Mouse (Mus musculus): ENCODE results near the gene Slamf1. TPM values are rescaled to one million over a fixed set of nuclear protein-coding genes. Genes with fewer than 3 reads are reported as not detected.

Gene Slamf1
- total and polyA plus RNA-seq, 2 experiments from 2014 or later, result 0.11 to 0.19 TPM

DNA sequence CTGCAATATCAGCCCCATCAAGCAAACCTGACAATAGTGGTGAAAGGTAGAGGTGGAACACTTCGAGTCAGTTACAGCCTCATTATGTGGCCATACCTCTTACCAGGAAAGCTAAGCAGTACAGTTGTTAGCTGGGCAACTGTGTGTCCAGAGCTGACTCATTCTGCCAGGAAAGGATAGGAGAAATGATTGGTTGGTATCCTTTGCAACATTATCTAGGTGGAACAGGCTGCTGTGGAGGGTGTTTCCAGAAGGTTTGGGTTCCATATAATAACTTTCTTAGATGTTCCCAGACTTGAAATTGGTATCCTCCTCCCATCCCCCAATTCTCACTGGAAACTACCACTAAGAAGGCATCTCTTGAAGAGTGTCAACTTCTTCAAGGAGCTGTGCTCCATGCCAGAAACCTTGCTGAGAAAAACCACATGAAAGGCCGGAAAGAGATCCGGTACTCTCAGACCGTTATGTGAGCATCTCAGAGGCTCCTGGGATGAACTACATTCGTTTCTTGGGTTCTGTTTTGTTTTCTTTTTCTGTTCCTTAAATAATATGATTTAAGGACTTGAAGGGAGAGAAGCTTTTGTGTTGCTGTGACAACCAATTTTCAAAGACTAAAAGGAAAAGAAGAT is 15.5 kb downstream of the Slamf1 start:
- WGBS, result 79% methylated on average over 5 of the region's 5 CpGs
- Histone ChIP-seq H3K9ac (replicated peaks; ENCODE audit: low read length, poor library complexity, severe bottlenecking) (no peak overlapping the region), H3K27ac (ENCODE audit: low read depth, low read length) (no peak overlapping the region), H3K36me3 (ENCODE audit: insufficient read depth, low read length) (no peaks in the 10 kb centered on the region), H3K4me2 (ENCODE audit: low read depth, low read length, poor library complexity, severe bottlenecking) (no peak overlapping the region), H3K27me3 (ENCODE audit: insufficient read depth, low read length) (no peaks in the 10 kb centered on the region), H3K4me3 (ENCODE audit: low read depth, low read length) (no peak overlapping the region), H3K9me3 (ENCODE audit: low read length) (no peaks in the 10 kb centered on the region), H3K4me1 (ENCODE audit: insufficient read depth, low read length) (no peaks in the 10 kb centered on the region)
- TF ChIP-seq CTCF (IDR thresholded peaks at IDR 0.05), result no peak
- ATAC-seq (ENCODE audit: low FRiP score) (no peak), DNase-seq (ENCODE audit: low spot score) (no peak)

GRCm38 (mm10) chr1:171785871-171786270 is 18.9 kb downstream of the Slamf1 start:
- DNase-seq (ENCODE audit: low spot score), result no peak
- Histone ChIP-seq H3K9ac (replicated peaks; ENCODE audit: low read length, poor library complexity, severe bottlenecking) (no peak overlapping the region), H3K4me1 (ENCODE audit: insufficient read depth, low read length) (no peaks in the 10 kb centered on the region), H3K4me2 (ENCODE audit: low read depth, low read length, poor library complexity, severe bottlenecking) (no peak overlapping the region), H3K36me3 (ENCODE audit: insufficient read depth, low read length) (no peaks in the 10 kb centered on the region), H3K27ac (ENCODE audit: low read depth, low read length) (no peak overlapping the region), H3K27me3 (ENCODE audit: insufficient read depth, low read length) (no peaks in the 10 kb centered on the region), H3K4me3 (ENCODE audit: low read depth, low read length) (no peak overlapping the region), H3K9me3 (ENCODE audit: low read length) (no peaks in the 10 kb centered on the region)
- TF ChIP-seq CTCF (IDR thresholded peaks at IDR 0.05), result no peak
- 94% methylated on average over 1 of the region's 1 CpGs for WGBS
- ATAC-seq (ENCODE audit: low FRiP score), result no peak

- ATAC-seq (ENCODE audit: low FRiP score) (no peak), DNase-seq (ENCODE audit: low spot score) (no peak)
- no peaks in the 10 kb centered on the region for H3K4me1 ChIP-seq (ENCODE audit: insufficient read depth, low read length)
- WGBS, result 71% methylated on average over 6 of the region's 6 CpGs
- no peak overlapping the region for H3K9ac ChIP-seq (replicated peaks; ENCODE audit: low read length, poor library complexity, severe bottlenecking)
- no peaks in the 10 kb centered on the region for H3K27me3 ChIP-seq (ENCODE audit: insufficient read depth, low read length)
- no peak overlapping the region for H3K4me3 ChIP-seq (ENCODE audit: low read depth, low read length)
- no peak overlapping the region for H3K4me2 ChIP-seq (ENCODE audit: low read depth, low read length, poor library complexity, severe bottlenecking)
- H3K27ac ChIP-seq (ENCODE audit: low read depth, low read length), result no peak overlapping the region
- H3K36me3 ChIP-seq (ENCODE audit: insufficient read depth, low read length), result no peaks in the 10 kb centered on the region
- no peaks in the 10 kb centered on the region for H3K9me3 ChIP-seq (ENCODE audit: low read length)
- TF ChIP-seq CTCF (IDR thresholded peaks at IDR 0.05), result peak; percentile 16; the same call in 1 of the 2 replicates
These were observed 20.5 kb downstream of the Slamf1 start for GRCm38 (mm10) chr1:171787281-171788015.

DNA sequence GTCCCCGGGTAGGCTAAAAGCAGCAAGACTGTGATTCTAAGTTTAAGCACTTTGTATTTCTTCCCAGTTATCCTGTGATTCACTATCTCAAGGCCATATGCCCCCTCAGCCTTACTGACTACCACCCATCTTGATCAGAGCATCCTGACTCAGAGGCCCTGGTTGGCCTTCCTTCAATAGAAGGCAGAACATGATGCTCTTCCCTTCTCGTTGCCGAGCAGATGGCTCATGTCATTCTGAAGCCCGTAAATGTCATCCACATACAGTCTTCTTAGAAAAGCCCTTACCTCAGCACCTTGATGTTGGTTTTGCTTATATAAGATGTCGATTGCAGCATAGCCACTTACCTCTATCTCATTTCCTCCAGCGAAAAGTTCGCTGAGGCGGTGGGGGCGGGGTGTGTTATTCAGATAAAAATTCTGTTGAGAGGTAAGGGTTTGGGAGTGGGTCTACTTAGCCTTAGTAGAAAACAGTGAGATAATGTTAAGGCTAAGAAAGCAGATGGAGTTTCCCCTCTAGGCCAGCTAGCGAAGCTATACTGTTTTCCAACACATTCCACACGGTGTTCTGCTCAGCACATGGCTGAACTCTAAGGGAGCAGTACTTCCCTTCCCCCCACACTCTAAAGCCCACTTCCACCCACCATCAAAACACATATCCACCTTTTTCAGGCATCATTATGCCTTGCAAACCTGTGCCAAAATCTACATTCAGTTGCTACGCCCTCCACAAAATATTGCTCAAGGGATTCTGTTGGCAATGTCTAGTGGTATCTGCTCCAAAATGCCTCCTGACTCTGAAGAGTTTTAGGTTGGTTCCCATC is 21.7 kb downstream of the Slamf1 start:
- Histone ChIP-seq H3K27ac (ENCODE audit: low read depth, low read length) (no peak overlapping the region), H3K4me2 (ENCODE audit: low read depth, low read length, poor library complexity, severe bottlenecking) (no peak overlapping the region), H3K4me3 (ENCODE audit: low read depth, low read length) (no peak overlapping the region), H3K9ac (replicated peaks; ENCODE audit: low read length, poor library complexity, severe bottlenecking) (no peak overlapping the region), H3K36me3 (ENCODE audit: insufficient read depth, low read length) (no peaks in the 10 kb centered on the region), H3K27me3 (ENCODE audit: insufficient read depth, low read length) (no peaks in the 10 kb centered on the region), H3K9me3 (ENCODE audit: low read length) (no peaks in the 10 kb centered on the region), H3K4me1 (ENCODE audit: insufficient read depth, low read length) (no peaks in the 10 kb centered on the region)
- TF ChIP-seq CTCF (IDR thresholded peaks at IDR 0.05), result no peak
- WGBS, result 91% methylated on average over 12 of the region's 12 CpGs
- DNase-seq (ENCODE audit: low spot score), result no peak
- no peak for ATAC-seq (ENCODE audit: low FRiP score)

GRCm38 (mm10) chr1:171789407-171789806 is 22.5 kb downstream of the Slamf1 start:
- Histone ChIP-seq H3K4me2 (ENCODE audit: low read depth, low read length, poor library complexity, severe bottlenecking) (no peak overlapping the region), H3K27me3 (ENCODE audit: insufficient read depth, low read length) (no peaks in the 10 kb centered on the region), H3K36me3 (ENCODE audit: insufficient read depth, low read length) (no peaks in the 10 kb centered on the region), H3K27ac (ENCODE audit: low read depth, low read length) (no peak overlapping the region), H3K9me3 (ENCODE audit: low read length) (no peaks in the 10 kb centered on the region), H3K4me3 (ENCODE audit: low read depth, low read length) (no peak overlapping the region), H3K9ac (replicated peaks; ENCODE audit: low read length, poor library complexity, severe bottlenecking) (no peak overlapping the region), H3K4me1 (ENCODE audit: insufficient read depth, low read length) (no peaks in the 10 kb centered on the region)
- WGBS, result 78% methylated on average over 3 of the region's 3 CpGs
- no peak for DNase-seq (ENCODE audit: low spot score)
- no peak for ATAC-seq (ENCODE audit: low FRiP score)
- no peak for TF ChIP-seq CTCF (IDR thresholded peaks at IDR 0.05)
